Mouse (Mus musculus) neural tube, embryonic 14.5 days (tissue): Measurements from ENCODE around the gene Col6a3. TPM values are rescaled to one million over a fixed set of nuclear protein-coding genes. Genes with fewer than 3 reads are reported as not detected.

Experiments
- ATAC-seq: fragments of 200-750 bp; cut with Nextera tagmentation; 2 replicates; pipeline ENCODE4 v1.8.0; 2017; ENCODE audit warnings: low read depth, mild to moderate bottlenecking, moderate TSS enrichment, moderate library complexity
- H3K27ac ChIP-seq: fragments of 300-500 bp; sonication (generic); 2 replicates; pipeline ENCODE4 v1.5.1; 2014; ENCODE audit warnings: low read depth, mild to moderate bottlenecking, control low read depth, low read length, moderate library complexity, mixed read lengths
- H3K27me3 ChIP-seq: fragments of 300-500 bp; sonication (generic); 2 replicates; pipeline ENCODE4 v1.6.1; 2014; ENCODE audit warnings: low read length; ENCODE audit not compliant: control insufficient read depth, insufficient read depth
- H3K36me3 ChIP-seq: fragments of 300-500 bp; sonication (generic); 2 replicates; pipeline ENCODE4 v1.6.1; 2014; ENCODE audit warnings: low read length, mixed read lengths; ENCODE audit not compliant: control insufficient read depth, insufficient read depth
- H3K4me1 ChIP-seq: fragments of 300-500 bp; sonication (generic); 2 replicates; pipeline ENCODE4 v1.6.1; 2014; ENCODE audit warnings: low read length; ENCODE audit not compliant: control insufficient read depth, insufficient read depth
- H3K4me2 ChIP-seq: fragments of 300-500 bp; sonication (generic); 2 replicates; pipeline ENCODE4 v1.6.1; 2014; ENCODE audit warnings: mild to moderate bottlenecking, low read depth, low read length, control low read depth
- H3K4me3 ChIP-seq: fragments of 300-500 bp; sonication (generic); 2 replicates; pipeline ENCODE4 v1.5.1; 2014; ENCODE audit warnings: low read depth, low read length, control low read depth, mixed read lengths
- H3K9ac ChIP-seq: fragments of 300-500 bp; sonication (generic); replicated peaks from 2 replicates; pipeline ENCODE4 v1.6.1; 2014; ENCODE audit warnings: low read depth, mild to moderate bottlenecking, control low read depth, low read length, mixed read lengths
- H3K9me3 ChIP-seq: fragments of 300-500 bp; sonication (generic); 2 replicates; pipeline ENCODE4 v1.6.1; 2016; ENCODE audit warnings: low read length; ENCODE audit not compliant: control insufficient read depth
- WGBS: fragments of 180-500 bp; shearing (Covaris S2); extraction: QIAGEN DNeasy Blood & Tissue Kit; methylation state at CpG from one replicate; pipeline ENCODE4 v1.1.7; 2014; 5-methylcytosine and 5-hydroxymethylcytosine counted together
- polyA plus RNA-seq: library from polyadenylated mRNA; unstranded; fragments of >200 nt; fragmentation: Nextera tagmentation; extraction: Ambion mirVana; gene quantifications from 2 replicates; pipeline ENCODE4 v1.2.1, GENCODE M21; 2014

Gene Col6a3
- polyA plus RNA-seq, 1 experiment from 2014 or later: 1.1 TPM

GRCm38 (mm10) chr1:90808930-90809329 lies 34.8 kb downstream of the Col6a3 start:
- WGBS: 73% methylated on average over 9 of the region's 9 CpGs
- Histone ChIP-seq H3K27me3 (no peaks in the 10 kb centered on the region), H3K9me3 (no peaks in the 10 kb centered on the region), H3K4me2 (no peak overlapping the region), H3K9ac (no peak overlapping the region), H3K4me1 (no peaks in the 10 kb centered on the region), H3K27ac (no peak overlapping the region), H3K4me3 (no peak overlapping the region), H3K36me3 (no peaks in the 10 kb centered on the region)
- ATAC-seq: no peak

GRCm38 (mm10) chr1:90803104-90803503 lies 40.7 kb downstream of the Col6a3 start:
- Histone ChIP-seq H3K36me3 (no peaks in the 10 kb centered on the region), H3K4me1 (no peaks in the 10 kb centered on the region), H3K9me3 (no peaks in the 10 kb centered on the region), H3K4me2 (no peak overlapping the region), H3K27ac (no peak overlapping the region), H3K9ac (no peak overlapping the region), H3K4me3 (no peak overlapping the region), H3K27me3 (no peaks in the 10 kb centered on the region)
- no peak for ATAC-seq
- WGBS: 81% methylated on average over 4 of the region's 4 CpGs

- WGBS: 85% methylated on average over 13 of the region's 13 CpGs
- H3K9me3 ChIP-seq: no peaks in the 10 kb centered on the region
- ATAC-seq: no peak
Measured at GRCm38 (mm10) chr1:90801067-90801466, 42.7 kb downstream of the Col6a3 start.

GRCm38 (mm10) chr1:90800466-90800865 lies 43.3 kb downstream of the Col6a3 start:
- Histone ChIP-seq H3K9ac (no peak overlapping the region), H3K9me3 (no peaks in the 10 kb centered on the region), H3K4me3 (no peak overlapping the region), H3K27ac (no peak overlapping the region), H3K4me1 (no peaks in the 10 kb centered on the region), H3K36me3 (no peaks in the 10 kb centered on the region), H3K4me2 (no peak overlapping the region), H3K27me3 (no peaks in the 10 kb centered on the region)
- ATAC-seq: no peak
- 88% methylated on average over 3 of the region's 3 CpGs for WGBS

More at GRCm38 (mm10) chr1:90801067-90801466, 42.7 kb downstream of the Col6a3 start:
- H3K36me3 ChIP-seq: no peaks in the 10 kb centered on the region
- H3K4me3 ChIP-seq: no peak overlapping the region
- no peaks in the 10 kb centered on the region for H3K4me1 ChIP-seq
- H3K4me2 ChIP-seq: no peak overlapping the region
- H3K27ac ChIP-seq: no peak overlapping the region
- no peaks in the 10 kb centered on the region for H3K27me3 ChIP-seq
- H3K9ac ChIP-seq: no peak overlapping the region

- Histone ChIP-seq H3K9me3 (no peaks in the 10 kb centered on the region), H3K9ac (no peak overlapping the region), H3K4me2 (no peak overlapping the region), H3K27ac (no peak overlapping the region), H3K27me3 (no peaks in the 10 kb centered on the region), H3K4me3 (no peak overlapping the region), H3K36me3 (no peaks in the 10 kb centered on the region), H3K4me1 (no peaks in the 10 kb centered on the region)
- no peak for ATAC-seq
- 77% methylated on average over 6 of the region's 6 CpGs for WGBS
Measured at GRCm38 (mm10) chr1:90797276-90797891, 46.4 kb downstream of the Col6a3 start.

GRCm38 (mm10) chr1:90793368-90793767 lies 50.4 kb downstream of the Col6a3 start:
- H3K4me1 ChIP-seq: no peaks in the 10 kb centered on the region
- H3K27me3 ChIP-seq: no peaks in the 10 kb centered on the region
- H3K4me3 ChIP-seq: no peak overlapping the region
- no peak overlapping the region for H3K27ac ChIP-seq
- no peaks in the 10 kb centered on the region for H3K36me3 ChIP-seq
- H3K9me3 ChIP-seq: no peaks in the 10 kb centered on the region
- no peak overlapping the region for H3K9ac ChIP-seq
- WGBS: 96% methylated on average over 4 of the region's 4 CpGs
- H3K4me2 ChIP-seq: no peak overlapping the region
- no peak for ATAC-seq

- Histone ChIP-seq H3K27me3 (no peaks in the 10 kb centered on the region), H3K9me3 (no peaks in the 10 kb centered on the region), H3K4me3 (no peak overlapping the region), H3K4me1 (no peaks in the 10 kb centered on the region), H3K9ac (no peak overlapping the region), H3K4me2 (no peak overlapping the region), H3K36me3 (no peaks in the 10 kb centered on the region), H3K27ac (no peak overlapping the region)
- ATAC-seq: no peak
- 89% methylated on average over 4 of the region's 4 CpGs for WGBS
Measured at GRCm38 (mm10) chr1:90790925-90791324, 52.8 kb downstream of the Col6a3 start.

GRCm38 (mm10) chr1:90789506-90789905 lies 54.3 kb downstream of the Col6a3 start:
- Histone ChIP-seq H3K9ac (no peak overlapping the region), H3K36me3 (no peaks in the 10 kb centered on the region), H3K27me3 (no peaks in the 10 kb centered on the region), H3K4me3 (no peak overlapping the region), H3K4me1 (no peaks in the 10 kb centered on the region), H3K9me3 (no peaks in the 10 kb centered on the region), H3K27ac (no peak overlapping the region), H3K4me2 (no peak overlapping the region)
- WGBS: 84% methylated on average over 6 of the region's 6 CpGs
- ATAC-seq: no peak

GRCm38 (mm10) chr1:90780446-90780845 lies 63.3 kb downstream of the Col6a3 start:
- WGBS: 91% methylated on average over 1 of the region's 1 CpGs
- no peak overlapping the region for H3K4me3 ChIP-seq
- H3K36me3 ChIP-seq: no peaks in the 10 kb centered on the region
- ATAC-seq: no peak
- no peaks in the 10 kb centered on the region for H3K27me3 ChIP-seq
- no peak overlapping the region for H3K9ac ChIP-seq
- H3K4me2 ChIP-seq: no peak overlapping the region
- no peaks in the 10 kb centered on the region for H3K9me3 ChIP-seq
- no peaks in the 10 kb centered on the region; the same call in 1 of the 2 replicates for H3K4me1 ChIP-seq
- H3K27ac ChIP-seq: no peak overlapping the region
